Mouse (Mus musculus) layer of hippocampus, adult 6 months (tissue): ENCODE measurements around the gene Lars2. TPM values are rescaled to one million over a fixed set of nuclear protein-coding genes. Genes with fewer than 3 reads are reported as not detected.

ENCODE experiments used
- long read RNA-seq, 2 experiments: library from polyadenylated mRNA; unstranded; transcript quantifications; one replicate each; pipeline ENCODE4 v2.0.0; 2019 to 2020
- polyA plus RNA-seq: library from polyadenylated mRNA; unstranded; fragments of <200 nt; fragmentation: Nextera tagmentation; gene quantifications from 2 replicates; pipeline ENCODE4 v1.2.3, GENCODE M21; 2021

Lars2 gene
- 127 and 154 TPM in 2 replicates for polyA plus RNA-seq
- long read RNA-seq, experiment 1, partial matches to known transcripts: 2 of 7 reads
- long read RNA-seq, experiment 1, other reads (novel, unspliced or antisense): 4 of 7 reads
- long read RNA-seq, experiment 2, transcript Lars2-201 (21 exons, 3,894 nt): major isoform, 10 of 18 reads
- long read RNA-seq, experiment 2, partial matches to known transcripts: 1 of 18 reads
- long read RNA-seq, experiment 2, other reads (novel, unspliced or antisense): 5 of 18 reads

DNA sequence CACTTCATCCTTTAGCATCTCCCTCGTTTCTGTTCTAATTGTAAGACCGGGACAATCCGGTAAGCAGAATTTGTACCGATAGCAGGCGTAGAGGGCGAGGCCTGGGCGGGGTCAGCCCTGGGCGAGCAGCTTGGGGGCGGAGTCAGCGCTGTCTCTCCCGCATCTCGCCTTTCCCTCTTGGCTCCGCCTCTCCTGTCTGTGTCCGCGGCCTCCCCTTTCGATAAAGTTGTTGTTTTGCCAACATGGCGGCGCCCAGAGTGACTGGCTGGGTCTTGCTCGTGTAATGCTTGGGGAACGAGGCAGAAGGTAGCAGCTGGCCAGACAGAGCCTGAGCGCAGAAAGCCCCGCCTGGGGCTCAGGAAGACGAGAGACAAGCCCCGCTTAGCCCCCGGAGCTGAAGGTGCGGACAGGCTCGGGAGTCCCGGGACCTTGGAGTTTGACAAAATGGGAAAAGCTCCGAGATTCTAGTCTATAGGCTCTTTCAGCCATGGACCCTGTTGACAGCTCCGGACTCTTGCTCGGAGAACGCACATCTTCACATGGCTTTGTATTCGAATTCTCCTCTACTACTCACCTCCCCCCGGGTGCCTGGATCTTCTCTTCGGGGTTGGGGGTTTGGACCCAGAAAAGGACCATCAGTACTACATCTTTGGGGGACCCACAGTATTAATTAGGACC lies at the start of gene Lars2:
Gene Lars2 (plus strand): TSS at position 220 of the 678 bp plus-strand sequence.

DNA sequence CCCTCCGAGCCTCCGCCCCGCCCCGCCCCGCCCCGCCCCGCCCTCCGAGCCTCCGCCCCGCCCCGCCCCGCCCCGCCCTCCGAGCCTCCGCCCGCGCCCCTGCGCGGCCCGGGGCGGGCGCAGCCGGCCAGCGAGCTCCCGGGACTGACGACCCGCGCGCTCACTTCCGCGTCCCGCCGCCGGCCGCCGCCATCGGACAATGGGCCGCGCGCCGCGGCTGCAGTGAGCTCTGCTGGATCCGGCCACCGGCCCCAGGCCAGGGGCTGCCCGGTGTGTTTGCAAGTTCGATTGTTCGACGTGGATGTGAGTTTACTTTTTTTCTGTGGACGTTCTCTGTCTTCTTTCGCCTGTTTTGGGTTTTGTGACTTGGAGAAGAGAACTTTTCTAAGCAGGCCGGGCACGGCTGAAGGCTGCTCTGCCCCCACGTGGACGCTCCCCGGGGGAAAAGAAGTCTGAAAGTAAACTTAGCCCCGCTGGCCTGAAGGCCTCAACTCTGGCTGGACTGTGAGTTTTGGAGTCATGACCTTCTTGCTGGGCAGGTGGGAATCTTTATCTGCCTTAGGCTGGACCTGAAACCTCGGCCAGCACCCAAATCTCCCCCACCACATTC lies 112.0 kb downstream of the Lars2 start, which contains the start of gene Limd1:
Gene Limd1 (plus strand): TSS at position 121 of the 610 bp plus-strand sequence.

Other genes with a start within 250 kb of the Lars2 start
- gene Clec3b, start 216.0 kb upstream of the Lars2 start, polyA plus RNA-seq: not detected in 2 replicates
- gene Cdcp1, start 150.9 kb upstream of the Lars2 start, polyA plus RNA-seq: 0.05 and 0.10 TPM in 2 replicates
- 14.1 and 21.1 TPM in 2 replicates for gene Tmem158, start 106.2 kb upstream of the Lars2 start, polyA plus RNA-seq
- 4.8 and 6.3 TPM in 2 replicates for gene Limd1, start 111.8 kb downstream of the Lars2 start, polyA plus RNA-seq
- gene Sacm1l, start 162.8 kb downstream of the Lars2 start, polyA plus RNA-seq: 21.3 and 31.7 TPM in 2 replicates